Mouse (Mus musculus) effector memory CD4-positive, alpha-beta T cell, adult 7 months (primary cell): Measurements from ENCODE around the gene Tmem104. TPM values are rescaled to one million over a fixed set of nuclear protein-coding genes. Genes with fewer than 3 reads are reported as not detected.

Experiments used
- polyA plus RNA-seq: library from polyadenylated mRNA; unstranded; fragments of 100-300 nt; shearing (Covaris generic); gene quantifications from one replicate; pipeline ENCODE4 v1.2.1, GENCODE M21; 2017

Gene Tmem104
- polyA plus RNA-seq, result 16.7 TPM

GRCm38 (mm10) chr11:115187224-115187639 lies at the start of gene Tmem104:
TSS of gene Tmem104 (plus strand) at chr11:115187487.

GRCm38 (mm10) chr11:115162832-115163480 lies 24.3 kb upstream of the Tmem104 start, which contains the start of gene Slc9a3r1:
TSS of gene Slc9a3r1 (plus strand) at chr11:115163341.

GRCm38 (mm10) chr11:115187693-115188092 lies 406 bp downstream of the Tmem104 start, which contains the start of gene Nat9:
TSS of gene Nat9 (minus strand) at chr11:115187859.

GRCm38 (mm10) chr11:115267061-115267883 lies 80.0 kb downstream of the Tmem104 start, which contains the start of gene Grin2c:
TSS of gene Grin2c (minus strand) at chr11:115267243.

GRCm38 (mm10) chr11:115276780-115277603 lies 89.7 kb downstream of the Tmem104 start, which contains the start of gene Fdxr:
TSS of gene Fdxr (minus strand) at chr11:115277050.

Other genes with a start within 250 kb of the Tmem104 start
- gene Cd300c, start 218.3 kb upstream of the Tmem104 start, polyA plus RNA-seq, result not detected
- gene Cd300ld, start 197.6 kb upstream of the Tmem104 start, polyA plus RNA-seq, result not detected
- not detected for gene Cd300c2, start 185.6 kb upstream of the Tmem104 start, polyA plus RNA-seq
- not detected for gene Cd300ld2, start 171.3 kb upstream of the Tmem104 start, polyA plus RNA-seq
- gene Cd300ld4, start 160.5 kb upstream of the Tmem104 start, polyA plus RNA-seq, result not detected
- not detected for gene Cd300ld5, start 149.7 kb upstream of the Tmem104 start, polyA plus RNA-seq
- not detected for gene Cd300ld3, start 139.1 kb upstream of the Tmem104 start, polyA plus RNA-seq
- not detected for gene Cd300e, start 125.3 kb upstream of the Tmem104 start, polyA plus RNA-seq
- 64.9 TPM for gene Rab37, start 96.1 kb upstream of the Tmem104 start, polyA plus RNA-seq
- gene Cd300lf, start 53.5 kb upstream of the Tmem104 start, polyA plus RNA-seq, result not detected
- gene Slc9a3r1, start 24.1 kb upstream of the Tmem104 start, polyA plus RNA-seq, result 214 TPM
- gene Nat9, start 372 bp downstream of the Tmem104 start, polyA plus RNA-seq, result 9.5 TPM
- not detected for gene Grin2c, start 79.8 kb downstream of the Tmem104 start, polyA plus RNA-seq
- 17.1 TPM for gene Fdxr, start 89.6 kb downstream of the Tmem104 start, polyA plus RNA-seq
- gene Fads6, start 110.2 kb downstream of the Tmem104 start, polyA plus RNA-seq, result 0.17 TPM
- gene Otop2, start 119.7 kb downstream of the Tmem104 start, polyA plus RNA-seq, result not detected
- not detected for gene Ush1g, start 134.6 kb downstream of the Tmem104 start, polyA plus RNA-seq
- 0.32 TPM for gene Otop3, start 147.2 kb downstream of the Tmem104 start, polyA plus RNA-seq
- gene Hid1, start 180.3 kb downstream of the Tmem104 start, polyA plus RNA-seq, result 47.3 TPM
- gene Cdr2l, start 194.4 kb downstream of the Tmem104 start, polyA plus RNA-seq, result 0.34 TPM
- 82.4 TPM for gene Mrpl58, start 216.3 kb downstream of the Tmem104 start, polyA plus RNA-seq
- 600 TPM for gene Atp5h, start 232.5 kb downstream of the Tmem104 start, polyA plus RNA-seq
- 81.7 TPM for gene Kctd2, start 232.6 kb downstream of the Tmem104 start, polyA plus RNA-seq